Mouse (Mus musculus): ENCODE data around the gene Gmnn.
A peak's percentile ranks its signal among the peaks of the same experiment; 100 is the strongest.

Gmnn gene

DNA sequence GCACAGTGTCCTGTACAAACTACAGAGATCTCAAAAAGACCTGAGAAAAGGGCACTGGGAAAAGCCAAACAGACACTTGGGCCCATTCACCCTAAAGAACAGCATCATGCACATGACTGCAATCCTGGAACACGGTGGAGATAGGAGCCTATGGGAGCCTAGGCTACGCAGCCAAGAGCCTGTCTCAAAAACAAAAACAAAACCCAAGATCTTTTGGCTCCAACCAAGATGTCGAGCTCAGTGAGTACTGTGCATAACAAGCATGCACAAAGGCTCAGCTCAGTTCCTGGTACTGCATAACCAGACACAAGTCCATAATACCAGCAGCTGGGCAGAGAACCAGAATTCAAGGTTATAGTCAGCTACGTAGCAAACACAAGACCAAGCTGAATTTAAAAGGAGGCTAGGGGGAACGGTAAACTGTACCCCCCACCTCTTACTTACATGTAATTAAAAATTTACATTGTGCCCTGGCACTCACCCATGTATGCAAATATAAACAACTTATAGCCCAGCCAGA is 1.3 kb downstream of the Gmnn start:
- DNase-seq = peak; percentile 10

DNA sequence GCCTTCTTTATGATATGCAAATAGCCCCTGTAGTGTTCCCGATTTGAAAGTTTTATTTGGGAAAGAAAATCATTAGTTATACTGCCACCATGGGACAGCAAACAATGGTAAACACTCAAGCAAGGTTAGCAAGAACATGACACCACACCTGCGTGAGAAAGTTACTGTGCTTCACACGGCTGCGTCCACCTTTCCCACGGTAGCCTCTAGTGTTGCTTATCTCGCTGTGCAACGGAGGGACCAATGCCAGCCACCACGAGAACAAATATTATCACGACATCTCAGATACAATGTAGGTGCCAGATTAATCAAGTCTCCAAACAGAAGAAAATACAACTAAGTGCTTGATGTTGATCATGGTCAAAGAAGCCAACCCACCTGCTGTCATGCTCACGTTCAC is 2.3 kb downstream of the Gmnn start:
- no peak for DNase-seq

DNA sequence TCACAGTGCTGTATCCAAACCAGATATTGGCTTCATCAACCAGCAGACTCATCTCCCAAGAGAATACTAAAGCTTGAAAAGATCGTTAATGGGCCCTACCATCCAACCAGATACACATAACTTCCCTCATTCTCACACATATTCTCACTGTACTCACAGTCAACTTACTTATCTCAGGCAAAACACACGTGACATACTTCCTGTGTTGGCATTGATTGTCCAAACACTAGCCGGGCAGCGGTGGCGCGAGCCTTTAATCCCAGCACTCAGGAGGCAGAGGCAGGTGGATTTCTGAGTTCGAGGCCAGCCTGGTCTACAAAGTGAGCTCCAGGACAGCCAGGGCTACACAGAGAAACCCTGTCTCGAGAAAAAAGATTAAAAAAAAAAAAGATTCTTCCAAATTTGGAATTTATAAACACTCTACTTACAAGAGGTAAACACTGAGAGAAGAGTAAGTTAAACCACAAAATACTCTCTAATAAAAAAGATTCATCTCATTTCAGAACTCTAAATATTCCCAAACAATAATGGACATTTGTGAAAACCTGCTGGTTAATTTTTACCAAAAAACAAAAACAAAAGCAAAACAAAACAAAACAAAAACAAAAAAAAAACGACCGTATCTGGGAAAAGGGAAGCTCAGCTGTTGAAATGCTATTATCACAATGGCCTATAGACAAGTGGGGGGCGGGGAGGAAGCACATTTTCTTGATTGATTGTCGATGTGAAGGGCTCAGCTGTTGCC is 3.7 kb downstream of the Gmnn start:
- no peak for DNase-seq

DNA sequence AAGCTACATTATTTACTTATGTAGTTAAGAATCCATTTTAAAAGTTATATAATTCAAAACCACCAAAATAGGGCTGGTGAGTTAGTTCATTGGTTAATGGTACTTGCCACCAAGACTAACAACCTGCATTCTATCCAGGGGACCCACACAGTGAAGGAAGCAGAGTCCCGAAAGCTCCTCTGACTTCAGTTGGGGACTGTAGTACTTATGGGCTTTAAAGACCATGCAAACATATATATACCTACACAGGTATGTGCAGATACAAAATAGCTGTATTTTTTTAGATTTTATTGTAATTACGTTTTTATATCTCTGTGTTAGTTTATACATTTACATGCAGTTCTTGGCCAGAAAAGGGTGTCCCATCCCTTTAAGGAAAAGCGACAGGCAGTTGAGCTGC is 5.0 kb downstream of the Gmnn start:
- DNase-seq = no peak

GRCm38 (mm10) chr13:24751396-24751795 is 10.3 kb downstream of the Gmnn start:
- DNase-seq = no peak

DNA sequence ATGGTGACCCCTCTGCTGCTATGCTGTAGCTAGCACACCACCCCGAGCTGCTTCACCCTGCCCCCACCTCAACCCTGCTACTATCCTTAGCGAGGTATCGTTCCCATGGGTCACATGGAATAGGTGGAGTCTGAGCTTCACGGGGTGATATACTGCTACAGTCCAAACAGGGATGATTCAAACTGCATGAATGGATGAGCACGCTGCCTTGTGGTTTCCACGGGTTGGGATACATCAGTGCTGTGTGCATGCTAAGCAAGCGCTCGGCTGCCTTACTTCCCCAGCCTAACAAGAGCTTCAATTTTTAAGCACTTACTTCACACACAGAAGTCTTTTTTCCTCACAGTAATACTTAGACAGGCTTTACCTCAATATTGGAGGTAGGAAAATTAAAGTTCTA is 10.9 kb downstream of the Gmnn start:
- no peak for DNase-seq

DNA sequence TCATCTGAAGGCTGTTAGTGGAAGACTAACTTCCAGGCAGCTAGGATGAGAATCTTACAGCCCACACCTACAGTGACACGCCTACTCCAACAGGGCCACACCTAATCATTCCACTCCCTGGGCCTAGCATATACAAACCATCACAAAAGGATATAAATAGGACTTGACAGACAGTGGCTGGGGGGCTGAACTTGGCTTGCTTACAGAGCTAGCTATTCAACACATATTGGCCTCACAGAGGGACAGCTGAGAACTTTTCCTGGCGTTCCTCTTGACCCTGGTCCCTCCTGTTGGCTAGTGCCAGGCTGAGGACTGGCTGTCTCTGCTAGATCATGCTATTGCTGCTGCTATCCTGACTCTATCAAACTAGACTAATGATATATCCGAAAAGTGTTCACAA is 13.9 kb downstream of the Gmnn start:
- no peak for DNase-seq

DNA sequence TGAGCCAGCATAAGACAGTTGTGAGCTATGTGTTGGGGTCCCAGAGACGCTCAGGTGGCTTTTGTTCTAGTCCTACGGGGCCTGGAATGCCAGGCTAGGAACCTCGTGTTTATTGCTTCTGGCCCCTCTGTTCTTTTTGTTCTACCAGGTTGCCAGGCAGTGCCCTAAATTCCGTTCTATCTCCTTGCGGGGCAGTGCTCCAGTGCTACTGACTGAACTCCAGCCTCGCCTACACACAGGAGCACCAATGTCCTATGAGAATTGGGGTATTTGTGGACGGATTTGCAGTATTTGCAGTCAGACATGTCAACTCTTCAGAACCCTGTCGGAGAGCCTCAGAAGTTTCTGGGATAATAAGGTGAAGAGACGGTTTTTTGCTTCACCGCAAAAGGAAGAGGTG is 20.7 kb downstream of the Gmnn start, which contains the start of gene Armh2:
Gene Armh2, plus strand, starts transcription at position 205 of the 400 bp plus-strand sequence.
- DNase-seq = no peak

GRCm38 (mm10) chr13:24735608-24736131 is 26.1 kb downstream of the Gmnn start:
- no peak for DNase-seq

- DNase-seq = no peak
Measured at GRCm38 (mm10) chr13:24734502-24734901, 27.2 kb downstream of the Gmnn start.

GRCm38 (mm10) chr13:24729128-24729527 is 32.6 kb downstream of the Gmnn start:
- no peak for DNase-seq

DNA sequence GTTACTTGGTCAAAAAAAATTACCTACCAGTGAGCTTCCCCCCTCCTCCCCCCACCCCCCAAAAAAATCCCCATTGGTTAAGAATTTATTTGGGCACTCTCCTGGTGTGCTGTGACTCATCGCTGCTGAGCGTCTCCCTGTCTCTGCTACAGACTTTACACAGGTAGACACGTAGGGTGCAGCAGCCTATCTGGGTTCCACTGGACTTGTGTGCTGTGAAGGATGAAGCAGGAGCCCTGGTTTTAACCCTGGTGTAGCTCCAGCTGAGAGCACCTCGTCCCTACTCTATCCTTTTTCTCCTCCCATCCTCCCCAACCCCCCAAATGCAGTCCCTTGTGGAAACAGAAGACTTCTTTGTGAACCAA is 37.3 kb downstream of the Gmnn start:
- no peak for DNase-seq

GRCm38 (mm10) chr13:24723699-24724394 is 37.9 kb downstream of the Gmnn start:
- no peak for DNase-seq

- DNase-seq = no peak
Measured at GRCm38 (mm10) chr13:24721502-24721901, 40.2 kb downstream of the Gmnn start.

GRCm38 (mm10) chr13:24717677-24718076 is 44.0 kb downstream of the Gmnn start:
- no peak for DNase-seq

DNA sequence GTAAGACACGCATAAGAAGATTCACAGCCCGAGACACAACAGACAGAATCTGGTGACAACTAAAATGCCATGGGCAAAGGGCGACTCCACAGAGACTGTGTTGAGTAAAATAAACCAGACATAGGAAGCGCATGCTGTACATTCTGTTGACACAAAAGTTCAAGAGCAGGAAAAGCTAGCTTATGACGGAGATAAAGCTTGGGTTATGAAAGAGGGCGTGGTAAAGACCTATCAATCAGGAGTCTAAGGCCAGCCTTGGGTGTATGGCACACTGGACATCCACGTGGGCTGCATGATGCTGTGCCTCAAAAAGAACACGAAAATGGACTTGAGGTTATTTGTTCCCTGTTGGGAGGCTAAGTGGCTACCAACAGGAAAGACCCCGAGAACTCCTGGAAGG is 45.3 kb downstream of the Gmnn start:
- DNase-seq = no peak

- no peak for DNase-seq
Measured at GRCm38 (mm10) chr13:24715601-24716000, 46.1 kb downstream of the Gmnn start.

DNA sequence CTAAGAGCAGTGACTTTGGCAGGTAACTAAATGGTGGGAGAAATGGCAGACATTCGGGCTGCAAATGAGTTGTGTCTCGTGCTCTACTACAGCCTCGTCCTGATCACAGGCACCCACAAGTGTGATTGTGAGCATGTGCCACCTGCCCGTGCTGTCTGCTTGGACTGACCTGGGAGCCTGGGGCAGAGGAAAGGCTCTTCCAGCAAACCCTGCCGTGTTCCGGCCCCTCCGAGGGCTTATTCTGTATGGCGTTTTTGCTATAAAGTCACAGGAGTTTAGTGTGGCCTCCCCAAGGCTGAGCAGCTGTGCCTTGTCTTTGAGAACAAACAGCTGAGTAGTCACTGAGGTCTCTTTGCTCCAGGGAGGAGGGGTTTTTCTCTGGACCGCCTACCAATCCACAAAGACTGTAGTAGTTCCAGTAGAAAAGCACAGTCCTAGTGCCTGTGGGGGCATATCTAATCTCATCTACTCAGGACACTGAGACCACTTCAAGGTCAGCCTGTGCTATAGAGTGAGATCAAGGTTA is 47.3 kb downstream of the Gmnn start:
- no peak for DNase-seq

DNA sequence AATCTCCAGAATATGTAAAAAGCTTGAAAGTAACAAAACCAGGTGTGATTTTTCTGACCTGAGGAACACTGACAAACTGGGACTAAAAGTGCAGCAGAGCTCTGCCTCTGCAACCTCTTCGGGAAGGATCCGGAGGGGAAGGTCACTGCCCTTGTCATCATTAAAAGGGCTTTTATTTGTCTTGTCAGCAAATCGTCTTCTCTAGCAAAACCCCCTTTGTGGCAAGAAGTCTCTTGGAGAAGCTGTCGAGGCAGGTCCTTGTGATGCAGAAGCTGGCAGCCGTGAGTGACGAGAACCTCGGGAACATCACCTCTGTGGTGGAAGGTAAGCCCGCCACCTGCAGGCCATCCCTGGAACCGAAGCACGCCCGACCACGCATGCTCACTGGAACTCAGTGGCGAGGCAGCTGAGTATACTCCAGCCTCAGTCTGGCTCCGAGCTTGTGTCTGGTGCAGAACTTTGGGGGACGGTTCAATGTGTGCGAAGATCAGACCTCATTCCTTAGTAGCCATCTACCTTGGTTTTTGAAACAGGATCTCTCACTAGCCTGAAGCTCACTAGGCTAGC is 48.2 kb downstream of the Gmnn start:
- DNase-seq = peak; percentile 82

DNA sequence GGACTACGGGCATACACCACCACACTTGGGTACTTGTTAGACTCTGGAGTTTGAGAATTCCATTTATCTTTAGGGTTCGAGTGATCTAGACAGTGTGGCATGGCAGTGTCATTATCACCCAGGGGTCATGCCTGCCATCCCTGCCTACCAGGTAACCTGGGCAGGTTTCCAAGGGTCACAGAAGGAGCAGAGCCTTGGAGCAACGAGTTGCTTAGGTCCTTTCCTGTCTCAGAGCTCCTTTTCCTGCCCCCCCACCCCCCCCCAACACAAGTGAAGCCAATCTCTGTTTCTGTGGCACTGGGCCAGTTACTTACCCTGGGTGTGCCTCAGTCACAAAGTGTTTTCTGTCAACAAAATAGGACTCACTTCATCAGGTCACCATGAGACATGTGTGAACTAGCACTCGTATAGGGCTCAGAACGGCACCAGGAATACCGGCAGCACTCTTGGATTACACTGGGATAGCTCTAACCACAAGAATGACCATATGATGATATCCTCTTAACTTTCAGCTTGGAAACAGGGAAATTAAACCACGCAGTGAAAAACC is 49.1 kb downstream of the Gmnn start:
- DNase-seq = no peak

GRCm38 (mm10) chr13:24710968-24711367 is 50.8 kb downstream of the Gmnn start:
- no peak for DNase-seq

DNA sequence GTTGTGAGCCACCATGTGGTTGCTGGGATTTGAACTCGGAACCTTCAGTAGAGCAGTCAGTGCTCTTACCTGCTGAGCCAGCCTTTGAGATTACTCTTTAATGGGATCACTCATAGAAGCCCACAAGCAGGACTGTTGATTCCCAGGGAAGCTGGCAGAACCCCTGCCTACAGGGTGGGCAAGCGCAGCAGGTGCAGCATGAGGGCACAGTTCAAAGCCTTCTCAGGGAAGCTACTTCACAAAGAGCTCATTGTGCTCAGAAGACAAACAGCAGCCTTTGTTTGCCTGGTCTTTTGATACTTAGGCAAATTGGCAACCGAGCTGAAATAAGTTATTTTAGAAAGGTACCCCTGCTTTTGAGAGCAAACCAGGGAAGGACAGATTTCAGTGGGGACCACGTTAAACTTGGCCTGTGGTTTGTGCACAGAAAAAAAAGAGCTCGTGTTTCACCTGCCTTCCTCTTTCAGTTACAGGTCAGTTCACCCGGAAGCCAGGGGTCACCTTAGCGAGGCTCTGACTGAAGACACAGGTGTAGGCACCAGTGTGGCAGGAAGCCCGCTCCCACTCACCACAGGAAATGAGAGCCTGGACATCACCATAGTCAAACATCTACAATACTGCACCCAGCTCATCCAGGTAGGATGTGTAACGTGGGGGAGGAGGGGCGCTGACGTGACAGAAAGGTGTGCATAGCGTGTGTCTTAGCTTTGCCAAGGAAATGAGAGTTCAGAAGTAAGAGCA is 51.9 kb downstream of the Gmnn start:
- DNase-seq = no peak

DNA sequence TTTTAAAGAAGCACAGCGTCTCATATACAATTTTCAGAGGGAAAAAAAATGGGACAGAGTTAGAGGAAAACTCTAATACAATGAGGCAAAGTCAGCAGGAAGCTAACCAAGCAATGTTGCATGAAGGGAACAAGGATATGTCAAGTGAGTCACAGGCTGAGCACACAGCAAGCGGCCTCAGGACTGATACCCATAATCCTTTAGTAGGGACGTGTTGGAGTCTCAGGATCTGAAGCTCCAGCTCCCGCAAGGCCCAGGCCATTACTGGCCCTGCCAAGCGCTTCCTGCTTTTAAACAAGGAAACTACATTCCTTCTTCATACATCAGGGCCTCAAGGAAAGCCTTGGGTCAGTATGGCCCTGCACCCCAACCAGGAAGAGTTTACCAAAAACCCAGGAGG is 59.6 kb downstream of the Gmnn start:
- no peak for DNase-seq
